Mouse (Mus musculus) heart, adult 2 months (tissue): Measurements from ENCODE around the gene Slc2a8.

Experiments
- CTCF ChIP-seq: fragments of 200-600 bp; IDR thresholded peaks from 2 replicates; pipeline ENCODE4 v1.8.1; 2022; ENCODE audit warnings: antibody characterized with exemption, mild to moderate bottlenecking, moderate library complexity
- POLR2A ChIP-seq: fragments of 200-500 bp; IDR thresholded peaks from 2 replicates; pipeline ENCODE4 v1.6.1; 2011; ENCODE audit warnings: mild to moderate bottlenecking, low read depth, low read length, control low read depth; ENCODE audit not compliant: insufficient read depth

DNA sequence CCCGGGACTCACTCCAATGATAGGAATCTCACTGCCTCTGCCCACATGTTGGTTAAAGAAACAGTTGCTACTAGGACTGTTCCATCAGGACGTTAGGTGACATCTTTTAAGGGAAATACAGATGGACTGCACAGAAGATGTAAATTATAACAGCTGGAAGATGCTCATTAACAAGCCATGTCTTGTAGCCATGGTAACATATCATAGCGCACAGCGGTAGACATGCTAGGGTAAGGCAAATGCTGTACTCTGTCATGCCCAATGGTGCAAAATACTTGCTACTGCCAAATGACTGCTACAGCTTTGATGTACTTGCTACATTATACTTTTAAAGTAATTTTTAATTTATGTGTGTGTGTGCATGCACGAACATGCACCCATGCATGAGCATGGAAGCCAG is 4.8 kb downstream of the Slc2a8 start:
- TF ChIP-seq POLR2A (no peak), CTCF (no peak)
